Comparison of ENCODE assay signal across 13 mouse cellular contexts in the genomic region with DNA sequence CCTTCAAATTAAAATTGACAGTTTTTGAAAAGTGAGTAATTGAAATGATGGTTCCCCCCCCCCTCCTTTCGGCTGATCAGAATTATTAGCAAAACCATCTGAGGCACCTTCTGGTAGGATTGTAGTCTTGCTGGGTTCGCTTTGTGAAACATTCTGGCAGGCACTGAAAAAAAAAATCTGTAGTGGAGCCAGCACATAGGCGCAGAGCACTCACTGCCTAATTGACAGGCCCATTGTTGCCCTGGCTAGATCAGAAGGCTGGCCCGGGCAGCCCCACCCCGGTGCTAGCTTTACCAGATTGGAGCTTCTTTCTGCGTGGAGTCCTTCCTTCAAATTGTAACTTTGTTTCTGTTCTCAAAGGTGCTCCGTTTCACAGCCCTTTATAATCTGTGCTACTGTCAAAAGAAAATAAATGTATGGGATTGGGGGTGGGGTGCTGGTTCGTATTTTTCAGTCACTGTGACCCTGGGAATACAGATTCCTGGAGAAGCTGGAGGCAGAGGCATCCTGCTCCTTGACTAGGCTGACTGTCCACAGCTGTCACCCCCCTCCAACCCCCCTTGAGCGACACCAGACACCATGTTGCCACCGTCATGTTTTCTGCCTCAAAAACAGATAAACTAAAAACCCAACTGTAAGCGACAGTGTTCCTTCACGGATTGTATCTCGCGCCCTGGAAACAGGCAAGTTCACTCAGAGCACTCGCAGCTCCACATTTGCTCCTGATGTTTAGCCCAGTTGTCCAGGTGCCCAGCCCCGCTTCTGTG.
A peak's percentile ranks its signal among the peaks of the same experiment; 100 is the strongest.
DNase-seq lines count a peak whose midpoint lies in the region; ATAC-seq and TF ChIP-seq lines count a peak whose summit lies in the region.
"Had no signal": no experiment of that assay in that cellular context is flagged by ENCODE, and none has a peak within 500 bp of the region (broad histone marks: within the 10 kb centered on the region; RNA-seq: fewer than 3 reads in every experiment).

No protein-coding gene starts in this region.

- H3K9ac ChIP-seq in ES-Bruce4 (ENCODE audit: low read depth, poor library complexity, severe bottlenecking): no peak overlapping the region
- no peak overlapping the region for H3K9ac ChIP-seq in midbrain, embryonic 11.5 days (ENCODE audit: low read length)
- H3K9ac ChIP-seq: limb, embryonic 15.5 days had no signal

- peak; percentile 75 for ATAC-seq in midbrain, embryonic 11.5 days (ENCODE audit: low FRiP score)

- no peak for TF ChIP-seq POLR2A in ES-Bruce4 (IDR thresholded peaks at IDR 0.05; ENCODE audit: insufficient read depth, low read length)
- no peak for TF ChIP-seq POLR2A in brain, embryonic 14.5 days (IDR thresholded peaks at IDR 0.05; ENCODE audit: borderline replicate concordance, extremely low read depth, insufficient read depth, insufficient read length, poor library complexity, severe bottlenecking)

- 0 out of 2 replicates have a peak overlapping the region, but pooled peaks have one; percentile 1 for H3K27ac ChIP-seq in ES-Bruce4 (ENCODE audit: insufficient read depth, low read length)
- peak overlapping the region; percentile 75 for H3K27ac ChIP-seq in hindbrain, embryonic 10.5 days
- peak overlapping the region; percentile 10; the same call in 1 of the 2 replicates for H3K27ac ChIP-seq in midbrain, embryonic 11.5 days (ENCODE audit: low read depth, low read length)
- no peak overlapping the region for H3K27ac ChIP-seq in heart, embryonic 10.5 days
- H3K27ac ChIP-seq: limb, embryonic 15.5 days had no signal

- 32% methylated on average over 16 of the region's 16 CpGs for WGBS in hindbrain, embryonic 10.5 days
- WGBS in midbrain, embryonic 11.5 days: 36% methylated on average over 16 of the region's 16 CpGs
- 58% methylated on average over 16 of the region's 16 CpGs for WGBS in heart, embryonic 10.5 days

- no peak overlapping the region for H3K4me3 ChIP-seq in ES-Bruce4 (ENCODE audit: low read depth, low read length)
- no peak overlapping the region for H3K4me3 ChIP-seq in hindbrain, embryonic 10.5 days
- no peak overlapping the region for H3K4me3 ChIP-seq in midbrain, embryonic 11.5 days (ENCODE audit: low read depth, low read length)
- no peak overlapping the region for H3K4me3 ChIP-seq in heart, embryonic 10.5 days
- H3K4me3 ChIP-seq: limb, embryonic 15.5 days had no signal

- intact Hi-C loops in heart, postnatal 25 days (cut with DNase I): no loop called here
- intact Hi-C loops in heart, postnatal 36 days (cut with DNase I): no loop called here

- TF ChIP-seq CTCF in ES-Bruce4 (IDR thresholded peaks at IDR 0.05; ENCODE audit: low read depth, low read length): no peak
- no peak for TF ChIP-seq CTCF in brain, embryonic 14.5 days (IDR thresholded peaks at IDR 0.05; ENCODE audit: borderline replicate concordance, extremely low read depth, insufficient read depth, insufficient read length)

- H3K4me2 ChIP-seq in midbrain, embryonic 11.5 days: peak overlapping the region; percentile 14; the same call in 1 of the 2 replicates
- H3K4me2 ChIP-seq: limb, embryonic 15.5 days had no signal

- H3K9me3 ChIP-seq in ES-Bruce4 (replicated peaks; ENCODE audit: control insufficient read depth, insufficient read depth, low read length, poor library complexity, severe bottlenecking): no peaks in the 10 kb centered on the region
- H3K9me3 ChIP-seq in hindbrain, embryonic 10.5 days: no peaks in the 10 kb centered on the region
- no peaks in the 10 kb centered on the region for H3K9me3 ChIP-seq in midbrain, embryonic 11.5 days (ENCODE audit: control insufficient read depth, low read length)
- no peaks in the 10 kb centered on the region for H3K9me3 ChIP-seq in heart, embryonic 10.5 days
- H3K9me3 ChIP-seq: G1E; limb, embryonic 15.5 days had no signal

- no peak for TF ChIP-seq EP300 in ES-Bruce4 (IDR thresholded peaks at IDR 0.05; ENCODE audit: insufficient read depth, low read depth, low read length)

- no peaks in the 10 kb centered on the region for H3K27me3 ChIP-seq in ES-Bruce4 (ENCODE audit: control insufficient read depth, insufficient read depth, low read length, poor library complexity, severe bottlenecking)
- H3K27me3 ChIP-seq in hindbrain, embryonic 10.5 days (ENCODE audit: insufficient read depth, poor library complexity, severe bottlenecking): no peaks in the 10 kb centered on the region
- no peaks in the 10 kb centered on the region for H3K27me3 ChIP-seq in midbrain, embryonic 11.5 days (ENCODE audit: control insufficient read depth, insufficient read depth, low read length)
- no peaks in the 10 kb centered on the region for H3K27me3 ChIP-seq in heart, embryonic 10.5 days (ENCODE audit: insufficient read depth, poor library complexity, severe bottlenecking)
- H3K27me3 ChIP-seq: limb, embryonic 15.5 days had no signal

- H3K36me3 ChIP-seq in ES-Bruce4 (ENCODE audit: control insufficient read depth, insufficient read depth, low read length, poor library complexity, severe bottlenecking): no peaks in the 10 kb centered on the region
- no peaks in the 10 kb centered on the region for H3K36me3 ChIP-seq in hindbrain, embryonic 10.5 days
- no peaks in the 10 kb centered on the region for H3K36me3 ChIP-seq in midbrain, embryonic 11.5 days (ENCODE audit: control insufficient read depth, insufficient read depth, low read length)
- no peaks in the 10 kb centered on the region; the same call in 1 of the 2 replicates for H3K36me3 ChIP-seq in heart, embryonic 10.5 days
- H3K36me3 ChIP-seq: limb, embryonic 15.5 days had no signal

- peak; percentile 96 for DNase-seq in brain, embryonic 14.5 days (ENCODE audit: low read depth)
- DNase-seq in hindbrain, embryonic 10.5 days (ENCODE audit: low spot score): peak; percentile 73
- peak; percentile 93 for DNase-seq in midbrain, embryonic 11.5 days (ENCODE audit: low spot score, missing footprints)
- DNase-seq in heart, embryonic 10.5 days (ENCODE audit: low spot score): no peak
- no peak for DNase-seq in adrenal gland, postnatal 36 days
- no peak for DNase-seq in heart, postnatal 25 days (ENCODE audit: low spot score)
- no peak for DNase-seq in heart, postnatal 36 days
- DNase-seq: adrenal gland, postnatal 10 days; cerebellum, postnatal 36 days; kidney, adult 11 months had no signal

- no peaks in the 10 kb centered on the region for H3K4me1 ChIP-seq in ES-Bruce4 (ENCODE audit: control insufficient read depth, insufficient read depth, low read length)
- H3K4me1 ChIP-seq in hindbrain, embryonic 10.5 days (replicated peaks): peaks cover 57% of the 10 kb centered on the region
- peaks cover 36% of the 10 kb centered on the region for H3K4me1 ChIP-seq in midbrain, embryonic 11.5 days (ENCODE audit: control insufficient read depth, insufficient read depth, low read length)
- peaks cover 18% of the 10 kb centered on the region for H3K4me1 ChIP-seq in heart, embryonic 10.5 days

Comparison
In these comparisons a context has a peak if more than half of its experiments do, and no peak if none do; other contexts are left out.
1. DNase-seq: peak in brain, embryonic 14.5 days (single experiment), hindbrain, embryonic 10.5 days (single experiment) and midbrain, embryonic 11.5 days (single experiment); none in heart, embryonic 10.5 days (single experiment), adrenal gland, postnatal 36 days (0 of 2), heart, postnatal 25 days (single experiment) and heart, postnatal 36 days (0 of 2).